Mouse (Mus musculus) liver, postnatal 0 days (tissue): ENCODE results near the gene Trim58.

Experiments
- CTCF ChIP-seq: sonication (generic); IDR thresholded peaks from 2 replicates; pipeline ENCODE4 v1.5.1; 2016; ENCODE audit warnings: antibody characterized with exemption, low read depth
- EP300 ChIP-seq: IDR thresholded peaks from 2 replicates; pipeline ENCODE4 v1.6.1; 2016; ENCODE audit warnings: antibody characterized with exemption, low read depth, mild to moderate bottlenecking

DNA sequence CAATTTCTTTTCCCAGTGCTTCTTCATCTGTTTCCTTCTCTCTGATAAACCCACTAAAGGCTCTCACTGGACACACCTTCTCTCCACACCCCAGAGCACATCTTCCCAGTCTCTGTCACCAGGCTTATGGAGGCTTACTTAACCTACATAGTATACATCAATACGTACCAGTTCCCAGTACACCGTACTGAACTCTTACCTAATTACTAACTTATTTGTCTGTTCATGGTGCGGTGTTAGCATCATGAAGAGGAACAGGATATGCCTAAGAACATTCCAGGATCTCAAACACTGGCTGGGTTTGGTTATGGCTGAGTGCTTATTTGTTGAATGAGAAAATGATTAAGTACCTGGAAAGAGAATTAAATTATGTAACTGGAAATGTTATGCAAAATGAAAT lies 14.9 kb downstream of the Trim58 start:
- TF ChIP-seq CTCF (no peak), EP300 (no peak)
